Mouse (Mus musculus) megakaryocyte-erythroid progenitor cell, adult 5-6 weeks (primary cell): Measurements from ENCODE around the gene Gga1. TPM values are rescaled to one million over a fixed set of nuclear protein-coding genes. Genes with fewer than 3 reads are reported as not detected.
A peak's percentile ranks its signal among the peaks of the same experiment; 100 is the strongest.

Source experiments
- ATAC-seq: replicated peaks from 2 replicates; pipeline ENCODE4 v1.8.0; 2016; ENCODE audit warnings: mild to moderate bottlenecking, inconsistent platforms; ENCODE audit not compliant: severe bottlenecking, poor library complexity, low FRiP score, low TSS enrichment
- total RNA-seq, 2 experiments: library from RNA; stranded (forward) in 1 of 2; stranded (reverse) in 1 of 2; fragments of 200-1000, 215-1000 nt in 1 of 2; fragments of >200 nt in 1 of 2; fragmentation: Nextera tagmentation in 1 of 2; gene quantifications; 2 replicates each; pipeline ENCODE4 v1.2.3; 2014 to 2017

The Gga1 gene
- total RNA-seq, 2 experiments from 2014 or later: 10.9 to 47.6 TPM

DNA sequence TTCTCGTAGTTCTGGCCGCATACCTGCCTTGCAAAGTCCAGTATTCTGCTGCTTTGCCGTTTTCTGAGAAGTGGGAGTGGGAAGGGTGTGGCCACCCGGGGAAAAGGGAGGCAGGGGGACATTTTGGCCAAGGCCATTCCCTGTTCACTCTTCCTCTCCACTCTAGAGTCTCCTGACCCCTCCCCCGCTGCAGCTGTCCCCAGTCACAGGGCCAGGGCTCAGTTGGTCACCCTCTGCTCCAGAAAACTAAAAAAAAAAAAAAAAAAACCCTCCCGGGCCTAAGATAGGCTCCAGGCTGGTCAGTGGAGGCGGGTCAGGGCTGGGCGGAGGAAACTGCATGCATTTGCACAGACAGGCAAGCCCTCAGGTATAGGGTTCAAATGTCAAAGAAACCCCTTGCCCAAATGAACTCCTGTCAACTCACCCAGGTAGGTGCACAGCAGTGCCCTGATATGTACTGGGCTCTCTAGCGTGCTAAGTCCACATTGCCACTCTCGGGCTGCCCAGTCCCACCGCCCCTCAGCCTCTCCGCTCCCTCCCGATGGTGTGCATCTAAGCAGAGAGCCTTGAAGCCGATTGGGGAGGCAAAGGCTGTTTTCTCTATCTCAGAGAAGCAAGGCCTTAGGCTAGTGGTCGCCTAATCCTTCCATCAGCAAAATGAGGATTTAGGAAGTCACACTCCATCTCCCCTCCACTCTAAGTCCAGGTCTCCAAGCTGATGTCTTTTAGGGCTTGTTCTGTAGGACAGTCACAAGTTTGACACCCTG lies 50.2 kb downstream of the Gga1 start:
- ATAC-seq: no peak

DNA sequence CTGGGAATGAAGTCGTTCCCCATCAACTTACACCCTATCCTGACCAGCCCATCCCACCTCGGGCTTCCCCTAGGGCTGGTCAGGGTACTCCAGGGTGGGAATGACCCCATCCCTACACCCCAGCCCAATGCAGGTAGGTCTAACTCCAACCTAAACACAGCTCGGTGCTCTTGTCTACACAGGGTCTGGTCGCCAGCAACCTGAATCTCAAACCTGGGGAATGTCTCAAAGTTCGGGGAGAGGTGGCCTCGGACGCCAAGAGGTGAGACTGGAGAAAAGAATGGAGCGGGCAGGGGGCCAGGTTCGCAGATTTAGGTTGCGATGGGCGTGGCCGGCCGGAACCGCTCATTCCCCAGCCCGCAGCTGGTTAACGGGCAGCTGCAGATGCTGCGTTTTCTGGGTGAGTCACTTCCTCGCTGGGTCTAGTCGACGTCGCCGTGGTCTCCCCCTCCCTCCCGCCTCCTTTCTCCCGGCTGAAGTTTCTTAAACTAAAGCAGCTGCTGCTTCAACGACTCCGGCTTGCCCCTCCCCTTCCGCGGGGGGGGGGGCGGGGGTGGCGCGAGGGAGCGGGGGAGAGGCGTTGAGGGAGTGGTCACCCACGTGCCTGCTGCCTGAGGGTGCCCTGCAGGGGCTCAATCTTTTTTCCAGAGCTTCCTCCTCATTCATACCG lies 50.9 kb downstream of the Gga1 start:
- peak; percentile 24; the same call in 1 of the 2 replicates for ATAC-seq

DNA sequence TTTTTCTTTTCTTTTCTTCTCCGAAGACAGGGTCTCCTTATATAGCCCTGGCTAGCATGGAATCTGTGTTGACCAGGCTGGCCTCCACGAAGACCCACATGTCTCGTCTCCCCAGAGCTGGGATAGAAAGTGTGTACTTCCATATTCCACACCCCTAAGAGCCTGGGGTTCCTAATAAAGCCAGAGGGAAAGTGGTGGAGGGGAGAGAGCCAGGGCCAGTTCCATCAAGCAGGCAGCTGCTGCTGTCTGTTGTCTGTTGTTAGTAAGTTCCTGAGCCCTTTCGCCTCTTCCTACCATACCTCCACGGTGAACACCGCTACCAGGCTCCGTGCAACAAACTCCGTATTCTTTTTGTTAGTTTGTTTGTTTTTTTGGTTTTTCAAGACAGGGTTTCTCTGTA lies 51.5 kb downstream of the Gga1 start:
- no peak for ATAC-seq

DNA sequence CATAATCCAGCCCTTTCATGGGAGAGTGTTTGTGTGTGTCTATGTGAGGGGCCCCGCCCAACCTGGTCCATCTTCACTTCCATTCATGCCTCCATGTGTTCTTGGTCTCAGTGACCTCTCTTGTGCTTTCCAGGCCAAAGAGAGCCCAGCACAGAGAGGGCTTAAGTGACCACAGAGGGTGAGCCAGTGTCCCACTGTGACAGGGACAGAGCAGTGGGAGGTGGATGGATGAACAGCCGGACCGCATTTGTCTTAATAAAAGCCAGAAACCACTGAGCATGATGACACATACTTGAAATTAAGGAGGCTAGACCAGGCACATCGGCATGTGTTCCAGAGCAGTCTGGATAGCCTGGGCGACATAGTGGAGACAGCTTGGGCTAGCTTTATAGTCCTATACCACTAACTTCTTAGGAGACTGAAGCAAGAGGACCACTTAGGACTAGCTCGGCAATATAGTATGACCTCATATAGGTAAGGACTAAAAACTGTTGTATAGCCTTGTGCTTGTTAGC lies 53.3 kb downstream of the Gga1 start:
- no peak for ATAC-seq

DNA sequence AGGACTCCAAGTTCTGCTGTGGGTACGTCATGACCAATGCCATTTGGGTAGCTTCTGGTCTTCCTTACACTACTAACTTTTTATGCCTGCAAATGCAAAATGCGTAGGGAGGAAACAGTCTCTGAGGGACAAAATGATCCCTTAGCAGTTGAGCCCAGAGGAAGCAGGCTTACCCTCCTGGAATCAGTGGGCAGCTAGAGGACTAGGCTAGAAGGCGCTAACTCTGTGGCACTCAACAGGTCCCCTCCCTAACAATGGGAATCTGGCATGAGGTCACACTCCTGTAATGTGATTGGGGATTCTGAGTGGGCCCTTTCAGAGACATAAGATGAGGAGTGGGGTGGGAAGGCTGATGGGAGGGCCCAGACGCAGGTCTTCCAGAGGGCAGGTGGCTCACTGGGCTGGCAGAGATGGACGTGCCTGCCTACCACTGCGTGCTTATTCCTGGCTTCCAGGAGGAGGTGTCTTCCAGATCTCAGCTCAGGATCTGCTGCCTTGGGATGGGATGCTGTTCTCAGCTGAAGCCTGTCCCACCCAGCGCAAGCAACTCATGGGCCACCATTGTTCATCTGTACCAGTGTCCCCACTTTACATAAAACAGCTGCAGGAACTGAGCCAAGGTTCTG lies 53.9 kb downstream of the Gga1 start:
- no peak for ATAC-seq

DNA sequence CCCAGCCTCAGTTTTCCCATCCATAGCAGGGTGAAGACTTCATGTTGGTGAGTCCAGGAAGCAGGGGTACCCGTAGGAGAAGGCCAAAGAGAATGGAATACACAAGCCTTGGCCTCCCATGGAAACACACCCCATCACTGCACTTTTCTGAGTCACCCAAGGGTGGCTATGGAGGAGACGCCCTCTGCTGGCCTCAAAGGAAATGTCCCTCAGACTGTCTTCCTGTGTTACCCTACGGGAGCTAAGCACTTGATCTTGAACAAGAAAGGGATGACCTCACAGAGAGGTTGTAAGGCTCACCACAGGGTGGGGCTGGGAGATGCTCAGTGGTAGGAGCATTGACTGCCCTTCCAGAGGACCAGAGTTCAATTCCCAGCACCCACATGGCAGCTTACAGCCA lies 54.6 kb downstream of the Gga1 start:
- ATAC-seq: peak; percentile 74

DNA sequence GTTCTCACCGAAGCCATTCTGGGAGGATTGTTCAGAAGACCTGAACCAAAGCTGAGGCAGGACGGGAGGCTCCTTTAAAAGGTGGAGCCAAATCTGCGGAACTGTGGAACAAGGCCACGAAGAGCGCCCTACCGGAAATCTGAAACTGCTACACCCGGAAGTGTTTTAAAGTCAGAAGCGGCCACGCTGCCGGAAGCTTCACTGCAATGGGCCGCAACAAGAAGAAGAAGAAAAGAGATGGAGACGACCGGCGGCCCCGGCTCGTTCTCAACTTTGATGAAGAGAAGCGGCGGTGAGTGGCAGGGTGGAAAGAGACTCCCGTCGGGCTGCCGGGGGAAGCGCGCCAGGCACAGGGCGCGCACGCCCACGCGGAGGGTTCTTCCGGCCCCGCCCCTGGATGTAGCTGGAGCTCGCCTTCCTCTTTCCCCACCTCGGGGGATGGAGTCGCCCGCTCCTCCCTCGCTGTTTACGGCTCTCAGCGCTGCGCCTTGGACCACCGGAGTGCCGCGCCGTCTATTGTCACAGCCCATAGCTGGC lies 57.9 kb downstream of the Gga1 start, which contains the start of gene Nol12:
Nol12 (plus strand) TSS at position 150 of the 537 bp plus-strand sequence.
- peak; percentile 74 for ATAC-seq

DNA sequence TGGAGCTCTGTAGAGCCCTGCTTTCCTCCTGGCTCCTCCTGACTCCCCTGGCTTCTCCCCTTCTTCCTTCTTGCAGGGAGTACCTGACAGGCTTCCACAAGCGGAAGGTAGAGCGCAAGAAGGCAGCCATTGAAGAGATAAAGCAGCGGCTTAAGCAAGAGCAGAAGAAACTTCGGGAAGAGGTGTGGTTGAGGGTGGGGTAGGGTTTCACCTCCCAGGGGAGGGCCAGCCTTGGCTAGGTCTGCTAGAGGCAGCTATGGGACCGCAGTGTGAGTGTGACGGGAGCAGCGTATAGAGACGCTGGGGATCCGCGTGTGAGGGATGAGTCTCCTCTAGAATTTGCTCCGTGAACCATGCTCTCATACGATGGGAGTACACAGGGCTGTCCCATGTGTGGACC lies 59.4 kb downstream of the Gga1 start:
- no peak for ATAC-seq

DNA sequence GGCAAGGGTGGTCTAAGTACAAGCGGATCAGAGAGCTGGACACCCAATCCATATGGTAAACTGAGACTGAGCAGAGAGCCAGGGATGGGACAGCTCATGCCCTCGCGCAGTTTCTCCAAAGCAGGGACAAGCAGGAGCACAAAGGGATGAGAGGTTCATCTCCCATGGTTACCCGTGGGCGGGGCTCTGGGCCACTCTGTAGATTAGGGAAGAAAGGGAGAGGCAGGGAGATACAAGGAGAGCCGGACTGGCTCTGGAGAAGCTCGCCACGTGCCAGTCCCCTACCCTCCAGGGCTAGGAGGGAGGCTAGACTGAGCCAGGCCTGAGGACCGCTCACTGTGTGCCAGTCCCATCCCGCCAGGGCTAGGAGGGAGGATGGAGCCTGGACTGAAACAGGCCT lies 60.3 kb downstream of the Gga1 start:
- ATAC-seq: no peak

DNA sequence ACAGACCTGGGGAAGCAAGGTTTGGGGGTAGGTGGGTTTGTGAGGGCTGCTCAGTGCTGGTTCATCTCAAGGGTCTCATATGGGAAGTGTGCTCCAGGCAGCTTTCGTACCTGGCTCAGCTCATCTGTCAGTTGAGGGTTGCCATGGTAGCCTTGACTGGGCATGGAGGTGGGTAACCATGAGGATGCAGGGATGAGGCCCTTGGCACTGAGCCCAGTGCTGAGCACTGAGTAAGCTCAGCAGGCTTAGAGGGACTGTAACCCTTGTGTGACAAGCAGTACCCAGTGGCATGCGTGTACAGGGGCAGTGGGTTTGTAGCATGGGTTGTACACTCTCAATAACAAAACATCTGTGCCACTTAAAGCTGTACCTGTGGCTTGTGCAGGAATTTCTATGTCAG lies 61.0 kb downstream of the Gga1 start:
- ATAC-seq: no peak

DNA sequence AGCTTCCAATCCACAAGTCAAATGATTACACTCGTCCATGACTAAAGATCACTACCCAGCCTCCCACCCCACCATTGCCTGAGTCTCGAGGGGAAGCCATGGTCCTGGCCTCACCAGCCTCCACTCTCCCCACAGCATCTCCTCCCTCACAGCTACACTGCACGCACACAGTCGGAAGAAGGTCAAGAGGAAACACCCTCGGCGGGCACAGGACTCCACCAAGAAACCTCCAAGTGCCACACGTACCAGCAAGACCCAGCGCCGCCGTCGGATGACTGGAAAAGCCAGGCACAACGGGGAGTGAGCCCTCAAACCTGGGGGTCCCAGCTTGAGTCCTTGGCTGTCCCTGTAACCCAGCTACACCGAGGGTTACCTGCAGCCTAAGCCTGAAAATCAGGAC lies 63.3 kb downstream of the Gga1 start:
- no peak for ATAC-seq

DNA sequence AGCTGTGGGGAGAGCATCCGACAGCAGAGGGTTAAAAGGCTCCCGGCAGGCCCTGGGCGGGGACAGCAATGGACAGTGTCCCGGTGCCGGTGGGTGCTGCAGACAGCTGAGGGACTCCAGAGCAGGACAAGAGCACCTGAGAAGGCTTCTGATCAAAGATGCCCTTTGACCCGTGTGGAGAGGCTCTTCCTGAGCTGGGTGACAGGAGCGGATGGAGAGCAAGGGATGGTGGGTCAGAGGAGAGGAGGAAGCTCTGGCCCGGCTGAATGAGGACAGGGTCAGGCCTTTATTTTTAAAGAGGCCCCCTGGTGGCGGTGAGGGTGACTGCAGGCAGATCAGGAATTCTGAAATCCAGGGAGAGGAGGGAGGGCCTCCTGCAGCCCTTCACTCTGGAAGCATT lies 65.7 kb downstream of the Gga1 start:
- peak; percentile 43 for ATAC-seq

Other genes with a start within 250 kb of the Gga1 start
- not detected in 2 replicates for gene Elfn2, start 158.4 kb upstream of the Gga1 start, total RNA-seq (2014; fragmentation: Nextera tagmentation)
- gene Elfn2, start 158.4 kb upstream of the Gga1 start, total RNA-seq (2017): not detected in 2 replicates
- 15.0 and 21.8 TPM in 2 replicates for gene Mfng, start 103.7 kb upstream of the Gga1 start, total RNA-seq (2014; fragmentation: Nextera tagmentation)
- 4.6 and 5.1 TPM in 2 replicates for gene Mfng, start 103.7 kb upstream of the Gga1 start, total RNA-seq (2017)
- gene Card10, start 74.1 kb upstream of the Gga1 start, total RNA-seq (2014; fragmentation: Nextera tagmentation): 0.42 TPM in 1 of 2 replicates, not detected in the other
- not detected in 2 replicates for gene Card10, start 74.1 kb upstream of the Gga1 start, total RNA-seq (2017)
- gene Cdc42ep1, start 34.6 kb upstream of the Gga1 start, total RNA-seq (2014; fragmentation: Nextera tagmentation): 0.77 TPM in 1 of 2 replicates, not detected in the other
- not detected in 2 replicates for gene Cdc42ep1, start 34.6 kb upstream of the Gga1 start, total RNA-seq (2017)
- not detected in 2 replicates for gene Lgals2, start 21.7 kb upstream of the Gga1 start, total RNA-seq (2014; fragmentation: Nextera tagmentation)
- not detected in 2 replicates for gene Lgals2, start 21.7 kb upstream of the Gga1 start, total RNA-seq (2017)
- not detected in 2 replicates for gene Gm49510, start 22.5 kb downstream of the Gga1 start, total RNA-seq (2014; fragmentation: Nextera tagmentation)
- 2.6 TPM in 1 of 2 replicates, not detected in the other for gene Gm49510, start 22.5 kb downstream of the Gga1 start, total RNA-seq (2017)
- 31.8 and 53.7 TPM in 2 replicates for gene Sh3bp1, start 22.6 kb downstream of the Gga1 start, total RNA-seq (2014; fragmentation: Nextera tagmentation)
- 11.4 and 11.6 TPM in 2 replicates for gene Sh3bp1, start 22.6 kb downstream of the Gga1 start, total RNA-seq (2017)
- 12.7 and 22.5 TPM in 2 replicates for gene Pdxp, start 36.7 kb downstream of the Gga1 start, total RNA-seq (2014; fragmentation: Nextera tagmentation)
- gene Pdxp, start 36.7 kb downstream of the Gga1 start, total RNA-seq (2017): 6.6 and 6.9 TPM in 2 replicates
- 54.9 and 83.9 TPM in 2 replicates for gene Lgals1, start 49.5 kb downstream of the Gga1 start, total RNA-seq (2014; fragmentation: Nextera tagmentation)
- 91.1 and 98.2 TPM in 2 replicates for gene Lgals1, start 49.5 kb downstream of the Gga1 start, total RNA-seq (2017)
- gene Nol12, start 57.7 kb downstream of the Gga1 start, total RNA-seq (2014; fragmentation: Nextera tagmentation): 52.3 and 56.7 TPM in 2 replicates
- 15.3 and 31.6 TPM in 2 replicates for gene Nol12, start 57.7 kb downstream of the Gga1 start, total RNA-seq (2017)
- 29.1 and 33.9 TPM in 2 replicates for gene Triobp, start 70.5 kb downstream of the Gga1 start, total RNA-seq (2014; fragmentation: Nextera tagmentation)
- 11.2 and 12.5 TPM in 2 replicates for gene Triobp, start 70.5 kb downstream of the Gga1 start, total RNA-seq (2017)
- 19.0 and 23.7 TPM in 2 replicates for gene H1f0, start 151.3 kb downstream of the Gga1 start, total RNA-seq (2014; fragmentation: Nextera tagmentation)
- gene H1f0, start 151.3 kb downstream of the Gga1 start, total RNA-seq (2017): 27.0 and 47.0 TPM in 2 replicates
- 0.40 TPM in 1 of 2 replicates, not detected in the other for gene Galr3, start 164.7 kb downstream of the Gga1 start, total RNA-seq (2014; fragmentation: Nextera tagmentation)
- 0.56 TPM in 1 of 2 replicates, not detected in the other for gene Galr3, start 164.7 kb downstream of the Gga1 start, total RNA-seq (2017)
- gene Ankrd54, start 185.7 kb downstream of the Gga1 start, total RNA-seq (2014; fragmentation: Nextera tagmentation): 24.4 and 44.2 TPM in 2 replicates
- gene Ankrd54, start 185.7 kb downstream of the Gga1 start, total RNA-seq (2017): 15.0 and 15.2 TPM in 2 replicates
- 218 and 242 TPM in 2 replicates for gene Eif3l, start 198.0 kb downstream of the Gga1 start, total RNA-seq (2014; fragmentation: Nextera tagmentation)
- gene Eif3l, start 198.0 kb downstream of the Gga1 start, total RNA-seq (2017): 216 and 264 TPM in 2 replicates
- 1.5 and 6.4 TPM in 2 replicates for gene Micall1, start 231.7 kb downstream of the Gga1 start, total RNA-seq (2014; fragmentation: Nextera tagmentation)
- gene Micall1, start 231.7 kb downstream of the Gga1 start, total RNA-seq (2017): 0.57 and 2.5 TPM in 2 replicates